Mouse (Mus musculus) limb, embryonic 11.5 days (tissue): ENCODE measurements around the gene Tmem248. TPM values are rescaled to one million over a fixed set of nuclear protein-coding genes. Genes with fewer than 3 reads are reported as not detected.
A peak's percentile ranks its signal among the peaks of the same experiment; 100 is the strongest.

Experiments used
- ATAC-seq: fragments of 200-750 bp; cut with Nextera tagmentation; 2 replicates; pipeline ENCODE4 v1.8.0; 2017; ENCODE audit warnings: low read depth; ENCODE audit not compliant: insufficient number of reproducible peaks, low FRiP score, low TSS enrichment
- DNase-seq: peaks from one replicate; pipeline ENCODE4 v3.0.0-alpha.2; 2015; ENCODE audit warnings: low spot score
- H3K27ac ChIP-seq: fragments of 300-500 bp; sonication (generic); replicated peaks from 2 replicates; pipeline ENCODE4 v1.5.1; 2014; ENCODE audit warnings: low read depth, mild to moderate bottlenecking, low read length
- H3K27me3 ChIP-seq: fragments of 300-500 bp; sonication (generic); 2 replicates; pipeline ENCODE4 v1.6.1; 2014; ENCODE audit warnings: mild to moderate bottlenecking, low read length, mixed read lengths; ENCODE audit not compliant: control insufficient read depth, insufficient read depth
- H3K36me3 ChIP-seq: fragments of 300-500 bp; sonication (generic); 2 replicates; pipeline ENCODE4 v1.6.1; 2014; ENCODE audit warnings: mild to moderate bottlenecking, low read length, moderate library complexity, mixed read lengths; ENCODE audit not compliant: control insufficient read depth, insufficient read depth
- H3K4me1 ChIP-seq: fragments of 300-500 bp; sonication (generic); 2 replicates; pipeline ENCODE4 v1.6.1; 2014; ENCODE audit warnings: low read length, mixed read lengths; ENCODE audit not compliant: control insufficient read depth, insufficient read depth
- H3K4me2 ChIP-seq: fragments of 300-500 bp; sonication (generic); 2 replicates; pipeline ENCODE4 v1.6.1; 2014; ENCODE audit warnings: low read depth, mild to moderate bottlenecking, moderate library complexity; ENCODE audit not compliant: severe bottlenecking
- H3K4me3 ChIP-seq: fragments of 300-500 bp; sonication (generic); 2 replicates; pipeline ENCODE4 v1.5.1; 2014; ENCODE audit warnings: low read depth, low read length
- H3K9ac ChIP-seq: fragments of 300-500 bp; sonication (generic); 2 replicates; pipeline ENCODE4 v1.6.1; 2014; ENCODE audit warnings: mild to moderate bottlenecking, low read length
- H3K9me3 ChIP-seq: fragments of 300-500 bp; sonication (generic); 2 replicates; pipeline ENCODE4 v1.6.1; 2016; ENCODE audit warnings: low read length; ENCODE audit not compliant: control insufficient read depth
- WGBS: fragments of 180-500 bp; shearing (Covaris S2); extraction: QIAGEN DNeasy Blood & Tissue Kit; methylation state at CpG from one replicate; pipeline ENCODE4 v1.1.7; 2014; 5-methylcytosine and 5-hydroxymethylcytosine counted together
- polyA plus RNA-seq: library from polyadenylated mRNA; unstranded; fragments of >200 nt; fragmentation: Nextera tagmentation; extraction: Ambion mirVana; gene quantifications from 2 replicates; pipeline ENCODE4 v1.2.1, GENCODE M21; 2014

Tmem248 gene
- polyA plus RNA-seq, 1 experiment from 2014 or later, result 36.0 TPM

GRCm38 (mm10) chr5:130228120-130228519, 11.2 kb downstream of the Tmem248 start:
- DNase-seq, result no peak

GRCm38 (mm10) chr5:130236302-130236701, 19.4 kb downstream of the Tmem248 start:
- Histone ChIP-seq H3K9ac (no peak overlapping the region), H3K4me2 (no peak overlapping the region), H3K27me3 (no peaks in the 10 kb centered on the region), H3K27ac (no peak overlapping the region), H3K4me3 (no peak overlapping the region), H3K36me3 (peaks cover 44% of the 10 kb centered on the region), H3K9me3 (no peaks in the 10 kb centered on the region), H3K4me1 (no peaks in the 10 kb centered on the region)
- ATAC-seq, result no peak
- 96% methylated on average over 8 of the region's 8 CpGs for whole genome bisulfite sequencing
- no peak for DNase-seq

More at GRCm38 (mm10) chr5:130228120-130228519, 11.2 kb downstream of the Tmem248 start:
- Histone ChIP-seq H3K9ac (no peak overlapping the region), H3K4me1 (0 out of 2 replicates have a peak, but pooled peaks cover 3% of the 10 kb centered on the region), H3K9me3 (no peaks in the 10 kb centered on the region), H3K27me3 (no peaks in the 10 kb centered on the region), H3K27ac (no peak overlapping the region), H3K4me2 (no peak overlapping the region), H3K36me3 (peaks cover 13% of the 10 kb centered on the region; the same call in 1 of the 2 replicates), H3K4me3 (no peak overlapping the region)
- ATAC-seq, result no peak
- 89% methylated on average over 4 of the region's 4 CpGs for WGBS

GRCm38 (mm10) chr5:130239236-130239635, 22.4 kb downstream of the Tmem248 start:
- H3K4me1 ChIP-seq, result no peaks in the 10 kb centered on the region
- H3K27me3 ChIP-seq, result no peaks in the 10 kb centered on the region
- H3K4me2 ChIP-seq, result no peak overlapping the region
- H3K27ac ChIP-seq, result no peak overlapping the region
- no peaks in the 10 kb centered on the region for H3K9me3 ChIP-seq
- no peak overlapping the region for H3K4me3 ChIP-seq
- WGBS, result 94% methylated on average over 7 of the region's 7 CpGs
- no peak overlapping the region for H3K9ac ChIP-seq
- H3K36me3 ChIP-seq, result peaks cover 34% of the 10 kb centered on the region
- ATAC-seq (no peak), DNase-seq (no peak)

- no peaks in the 10 kb centered on the region for H3K27me3 ChIP-seq
- no peak overlapping the region for H3K9ac ChIP-seq
- H3K9me3 ChIP-seq, result no peaks in the 10 kb centered on the region
- no peak overlapping the region for H3K4me3 ChIP-seq
- H3K27ac ChIP-seq, result no peak overlapping the region
- ATAC-seq (no peak), DNase-seq (no peak)
- no peak overlapping the region for H3K4me2 ChIP-seq
- H3K36me3 ChIP-seq, result peaks cover 30% of the 10 kb centered on the region
- 97% methylated on average over 2 of the region's 2 CpGs for WGBS
- no peaks in the 10 kb centered on the region for H3K4me1 ChIP-seq
Observed at GRCm38 (mm10) chr5:130239856-130240255, 23.0 kb downstream of the Tmem248 start.

GRCm38 (mm10) chr5:130241426-130241825, 24.5 kb downstream of the Tmem248 start:
- Histone ChIP-seq H3K9me3 (no peaks in the 10 kb centered on the region), H3K4me2 (no peak overlapping the region), H3K36me3 (peaks cover 24% of the 10 kb centered on the region), H3K4me3 (no peak overlapping the region), H3K9ac (no peak overlapping the region), H3K27ac (no peak overlapping the region), H3K4me1 (no peaks in the 10 kb centered on the region), H3K27me3 (no peaks in the 10 kb centered on the region)
- WGBS, result 94% methylated on average over 12 of the region's 12 CpGs
- ATAC-seq (no peak), DNase-seq (no peak)

GRCm38 (mm10) chr5:130247823-130248222, 30.9 kb downstream of the Tmem248 start:
- H3K27me3 ChIP-seq, result no peaks in the 10 kb centered on the region

GRCm38 (mm10) chr5:130254164-130255016, 37.5 kb downstream of the Tmem248 start:
- DNase-seq (no peak), ATAC-seq (no peak)
- Histone ChIP-seq H3K4me2 (peak overlapping the region; percentile 59), H3K36me3 (peaks cover 12% of the 10 kb centered on the region; the same call in 1 of the 2 replicates), H3K4me3 (peak overlapping the region; percentile 60), H3K9me3 (no peaks in the 10 kb centered on the region), H3K4me1 (no peaks in the 10 kb centered on the region), H3K9ac (peak overlapping the region; percentile 75), H3K27me3 (no peaks in the 10 kb centered on the region), H3K27ac (0 out of 2 replicates have a peak overlapping the region, but pooled peaks have one; percentile 22)
- 18% methylated on average over 19 of the region's 19 CpGs for WGBS

More at GRCm38 (mm10) chr5:130247823-130248222, 30.9 kb downstream of the Tmem248 start:
- H3K4me3 ChIP-seq, result no peak overlapping the region
- H3K36me3 ChIP-seq, result peaks cover 27% of the 10 kb centered on the region
- no peak overlapping the region for H3K9ac ChIP-seq
- H3K9me3 ChIP-seq, result no peaks in the 10 kb centered on the region
- WGBS, result 93% methylated on average over 5 of the region's 5 CpGs
- DNase-seq, result no peak
- no peaks in the 10 kb centered on the region for H3K4me1 ChIP-seq
- no peak for ATAC-seq
- H3K27ac ChIP-seq, result no peak overlapping the region
- H3K4me2 ChIP-seq, result no peak overlapping the region

- under 1% methylated on average over 52 of the region's 52 CpGs for WGBS
- H3K36me3 ChIP-seq, result peaks cover 8% of the 10 kb centered on the region; the same call in 1 of the 2 replicates
- 0 out of 2 replicates have a peak within 1 kb of the TSS, but pooled peaks have one; percentile 22 for H3K27ac ChIP-seq
- H3K4me2 ChIP-seq, result peak within 1 kb of the TSS; percentile 63
- H3K4me1 ChIP-seq, result no peaks in the 10 kb centered on the region
- no peaks in the 10 kb centered on the region for H3K9me3 ChIP-seq
- ATAC-seq (peak; percentile 84), DNase-seq (peak; percentile 98)
- no peaks in the 10 kb centered on the region for H3K27me3 ChIP-seq
- H3K9ac ChIP-seq, result peak within 1 kb of the TSS; percentile 75
- H3K4me3 ChIP-seq, result peak within 1 kb of the TSS; percentile 60
Observed at GRCm38 (mm10) chr5:130255017-130255720, 38.3 kb downstream of the Tmem248 start, which contains the start of the genes Sbds and Tyw1. Gene Sbds (minus strand): TSS chr5:130255530. Gene Tyw1 (plus strand): TSS chr5:130255619.
